Mouse (Mus musculus) kidney, postnatal 0 days (tissue): ENCODE results near the gene Vps50. TPM values are rescaled to one million over a fixed set of nuclear protein-coding genes. Genes with fewer than 3 reads are reported as not detected.
"Not testable (repeated sequence)": the region's sequence is repeated elsewhere in the genome, so short reads cannot be mapped to it uniquely, and the experiment has no call there.

Source experiments
- ATAC-seq: fragments of 200-750 bp; cut with Nextera tagmentation; replicated peaks from 2 replicates; pipeline ENCODE4 v1.8.0; 2017; ENCODE audit warnings: low read depth, moderate number of reproducible peaks, moderate TSS enrichment, moderate library complexity; ENCODE audit not compliant: low FRiP score
- DNase-seq: peaks from one replicate; pipeline ENCODE4 v3.0.0-alpha.2; 2016; ENCODE audit warnings: low spot score
- H3K27ac ChIP-seq: fragments of 300-500 bp; sonication (generic); 2 replicates; pipeline ENCODE4 v1.5.1; 2014; ENCODE audit warnings: mild to moderate bottlenecking
- H3K27me3 ChIP-seq: fragments of 300-500 bp; sonication (generic); 2 replicates; pipeline ENCODE4 v1.6.1; 2014; ENCODE audit warnings: low read length, mixed read lengths; ENCODE audit not compliant: insufficient read depth
- H3K36me3 ChIP-seq: fragments of 300-500 bp; sonication (generic); 2 replicates; pipeline ENCODE4 v1.6.1; 2014; ENCODE audit warnings: low read length, mixed read lengths; ENCODE audit not compliant: insufficient read depth
- H3K4me1 ChIP-seq: fragments of 300-500 bp; sonication (generic); replicated peaks from 2 replicates; pipeline ENCODE4 v1.6.1; 2014; ENCODE audit warnings: antibody characterized with exemption, low read length, mixed read lengths; ENCODE audit not compliant: insufficient read depth
- H3K4me2 ChIP-seq: fragments of 300-500 bp; sonication (generic); 2 replicates; pipeline ENCODE4 v1.6.1; 2014; ENCODE audit warnings: mild to moderate bottlenecking, low read length, moderate library complexity, mixed read lengths
- H3K4me3 ChIP-seq: fragments of 300-500 bp; sonication (generic); replicated peaks from 2 replicates; pipeline ENCODE4 v1.5.1; 2014; ENCODE audit warnings: low read depth, low read length
- H3K9ac ChIP-seq: fragments of 300-500 bp; sonication (generic); 2 replicates; pipeline ENCODE4 v1.6.1; 2014; ENCODE audit warnings: low read depth, low read length
- H3K9me3 ChIP-seq: fragments of 300-500 bp; sonication (generic); replicated peaks from 2 replicates; pipeline ENCODE4 v1.6.1; 2016; ENCODE audit warnings: low read length, inconsistent platforms, mixed read lengths
- CTCF ChIP-seq: IDR thresholded peaks from 2 replicates; pipeline ENCODE4 v1.5.1; 2016; ENCODE audit warnings: antibody characterized with exemption, low read depth, mild to moderate bottlenecking, moderate library complexity
- WGBS: fragments of 180-500 bp; shearing (Covaris S2); extraction: QIAGEN DNeasy Blood & Tissue Kit; methylation state at CpG from one replicate; pipeline ENCODE4 v1.1.7; 2014; 5-methylcytosine and 5-hydroxymethylcytosine counted together
- polyA plus RNA-seq: library from polyadenylated mRNA; unstranded; fragments of >200 nt; fragmentation: Nextera tagmentation; extraction: Ambion mirVana; gene quantifications from 2 replicates; pipeline ENCODE4 v1.2.1, GENCODE M21; 2015

Vps50 gene
- polyA plus RNA-seq, 1 experiment from 2014 or later = 21.8 TPM

GRCm38 (mm10) chr6:3548959-3549358 lies 50.8 kb downstream of the Vps50 start:
- Histone ChIP-seq H3K36me3 (no peaks in the 10 kb centered on the region), H3K9me3 (no peaks in the 10 kb centered on the region), H3K4me1 (no peaks in the 10 kb centered on the region), H3K4me3 (no peak overlapping the region), H3K27me3 (no peaks in the 10 kb centered on the region), H3K27ac (no peak overlapping the region), H3K4me2 (no peak overlapping the region), H3K9ac (no peak overlapping the region)
- TF ChIP-seq CTCF = no peak
- WGBS = 76% methylated on average over 3 of the region's 3 CpGs
- no peak for ATAC-seq
- DNase-seq = no peak

- Histone ChIP-seq H3K4me3 (no peak overlapping the region), H3K9me3 (no peaks in the 10 kb centered on the region), H3K36me3 (no peaks in the 10 kb centered on the region), H3K4me2 (no peak overlapping the region), H3K27ac (no peak overlapping the region), H3K4me1 (no peaks in the 10 kb centered on the region), H3K9ac (no peak overlapping the region), H3K27me3 (no peaks in the 10 kb centered on the region)
- DNase-seq = no peak
- TF ChIP-seq CTCF = no peak
- WGBS = 87% methylated on average over 1 of the region's 1 CpGs
- ATAC-seq = no peak
Measured at GRCm38 (mm10) chr6:3549992-3550391, 51.8 kb downstream of the Vps50 start.

- not testable (repeated sequence) for H3K27ac ChIP-seq, H3K4me1 ChIP-seq, H3K9ac ChIP-seq, H3K9me3 ChIP-seq, H3K36me3 ChIP-seq, DNase-seq, H3K27me3 ChIP-seq, ATAC-seq, H3K4me3 ChIP-seq, H3K4me2 ChIP-seq
- 90% methylated on average over 9 of the region's 9 CpGs for WGBS
Measured at GRCm38 (mm10) chr6:3552681-3553080, 54.5 kb downstream of the Vps50 start.

GRCm38 (mm10) chr6:3557177-3557576 lies 59.0 kb downstream of the Vps50 start:
- no peak for TF ChIP-seq CTCF
- no peak overlapping the region for H3K9ac ChIP-seq

GRCm38 (mm10) chr6:3560009-3560408 lies 61.8 kb downstream of the Vps50 start:
- no peak overlapping the region for H3K4me3 ChIP-seq
- no peak for TF ChIP-seq CTCF
- ATAC-seq (no peak), DNase-seq (no peak)
- H3K36me3 ChIP-seq = no peaks in the 10 kb centered on the region
- H3K4me2 ChIP-seq = no peak overlapping the region
- WGBS = 64% methylated on average over 5 of the region's 5 CpGs
- no peaks in the 10 kb centered on the region for H3K4me1 ChIP-seq
- no peak overlapping the region for H3K27ac ChIP-seq
- H3K27me3 ChIP-seq = no peaks in the 10 kb centered on the region
- no peaks in the 10 kb centered on the region for H3K9me3 ChIP-seq
- no peak overlapping the region for H3K9ac ChIP-seq

More at GRCm38 (mm10) chr6:3557177-3557576, 59.0 kb downstream of the Vps50 start:
- H3K9me3 ChIP-seq = no peaks in the 10 kb centered on the region
- no peak overlapping the region for H3K4me3 ChIP-seq
- ATAC-seq (no peak), DNase-seq (no peak)
- H3K27me3 ChIP-seq = no peaks in the 10 kb centered on the region
- no peak overlapping the region for H3K27ac ChIP-seq
- H3K4me1 ChIP-seq = no peaks in the 10 kb centered on the region
- no peaks in the 10 kb centered on the region for H3K36me3 ChIP-seq
- no peak overlapping the region for H3K4me2 ChIP-seq
- WGBS = 91% methylated on average over 4 of the region's 4 CpGs

GRCm38 (mm10) chr6:3562301-3562700 lies 64.1 kb downstream of the Vps50 start:
- Histone ChIP-seq H3K36me3 (no peaks in the 10 kb centered on the region), H3K9ac (no peak overlapping the region), H3K27me3 (no peaks in the 10 kb centered on the region), H3K4me3 (no peak overlapping the region), H3K4me1 (no peaks in the 10 kb centered on the region), H3K4me2 (no peak overlapping the region), H3K9me3 (no peaks in the 10 kb centered on the region), H3K27ac (no peak overlapping the region)
- no peak for TF ChIP-seq CTCF
- no peak for DNase-seq
- ATAC-seq = no peak

- not testable (repeated sequence) for ATAC-seq, H3K36me3 ChIP-seq, DNase-seq, H3K9ac ChIP-seq, H3K27me3 ChIP-seq, H3K4me1 ChIP-seq, H3K27ac ChIP-seq, H3K4me3 ChIP-seq, H3K9me3 ChIP-seq, H3K4me2 ChIP-seq
Measured at GRCm38 (mm10) chr6:3564118-3564517, 65.9 kb downstream of the Vps50 start.
